Mouse (Mus musculus) MEL (cell line): ENCODE data around the gene Ccm2. TPM values are rescaled to one million over a fixed set of nuclear protein-coding genes. Genes with fewer than 3 reads are reported as not detected.

Experiments
- DNase-seq: peaks from one replicate; pipeline ENCODE4 v3.0.0; 2011; ENCODE audit warnings: low read depth, low spot score
- H3K27ac ChIP-seq: 2 replicates; pipeline ENCODE4 v1.5.1; 2012; ENCODE audit warnings: low read depth, mild to moderate bottlenecking, control low read depth, low read length, moderate library complexity; ENCODE audit not compliant: control insufficient read depth
- H3K27me3 ChIP-seq, 2 experiments: fragments of 150-350 bp in 1 of 2; sonication (generic) in 1 of 2; 2 replicates each; pipeline ENCODE4 v1.6.1; 2012; ENCODE audit warnings: low read length in 2 of 2, mild to moderate bottlenecking in 2 of 2, improper control_type of control experiment in 1 of 2, moderate library complexity in 1 of 2; ENCODE audit not compliant: insufficient read depth in 2 of 2, control insufficient read depth in 1 of 2
- H3K36me3 ChIP-seq, 2 experiments: 2 replicates each; pipeline ENCODE4 v1.6.1; 2012 to 2014; ENCODE audit warnings: low read length in 2 of 2, improper control_type of control experiment in 1 of 2, inconsistent platforms in 1 of 2, mild to moderate bottlenecking in 1 of 2; ENCODE audit not compliant: insufficient read depth in 2 of 2, control insufficient read depth in 1 of 2
- H3K4me1 ChIP-seq, 2 experiments: fragments of 150-350 bp in 1 of 2; sonication (generic) in 1 of 2; 2 replicates each; pipeline ENCODE4 v1.6.1; 2012; ENCODE audit warnings: low read length in 2 of 2, improper control_type of control experiment in 1 of 2, mild to moderate bottlenecking in 1 of 2; ENCODE audit not compliant: insufficient read depth in 2 of 2, control insufficient read depth in 1 of 2
- H3K4me3 ChIP-seq, 2 experiments: fragments of 150-350 bp in 1 of 2; sonication (generic) in 1 of 2; 2 replicates each; pipeline ENCODE4 v1.5.1; 2012; ENCODE audit warnings: low read depth in 2 of 2, low read length in 2 of 2, mild to moderate bottlenecking in 2 of 2, moderate library complexity in 2 of 2, control low read depth in 1 of 2, improper control_type of control experiment in 1 of 2; ENCODE audit not compliant: control insufficient read depth in 1 of 2, insufficient read depth in 1 of 2
- H3K79me2 ChIP-seq: 2 replicates; pipeline ENCODE4 v1.6.1; 2012; ENCODE audit warnings: mild to moderate bottlenecking, low read length, moderate library complexity; ENCODE audit not compliant: control insufficient read depth, poor library complexity, insufficient read depth
- H3K9ac ChIP-seq: 2 replicates; pipeline ENCODE4 v1.6.1; 2012; ENCODE audit warnings: low read depth, mild to moderate bottlenecking, control low read depth, low read length, moderate library complexity; ENCODE audit not compliant: control insufficient read depth, poor library complexity, severe bottlenecking
- H3K9me3 ChIP-seq: fragments of 150-350 bp; sonication (generic); replicated peaks from 2 replicates; pipeline ENCODE4 v1.6.1; 2012; ENCODE audit warnings: mild to moderate bottlenecking, low read length, improper control_type of control experiment, moderate library complexity; ENCODE audit not compliant: insufficient read depth
- BHLHE40 ChIP-seq: IDR thresholded peaks from 2 replicates; pipeline ENCODE4 v1.6.1; 2012; ENCODE audit warnings: low read depth, mild to moderate bottlenecking, inconsistent platforms, low read length, improper control_type of control experiment, borderline replicate concordance
- CTCF ChIP-seq, 3 experiments: IDR thresholded peaks in 2 of 3; conservative IDR thresholded peaks in 1 of 3; 2 replicates each; pipeline ENCODE4 v1.5.1; 2011 to 2012; ENCODE audit warnings: low read length in 3 of 3, low read depth in 2 of 3, mild to moderate bottlenecking in 2 of 3, improper control_type of control experiment in 1 of 3, inconsistent platforms in 1 of 3, mixed read lengths in 1 of 3, moderate library complexity in 1 of 3; ENCODE audit not compliant: control insufficient read depth in 1 of 3, insufficient read depth in 1 of 3, poor library complexity in 1 of 3, severe bottlenecking in 1 of 3
- E2F4 ChIP-seq: IDR thresholded peaks from 2 replicates; pipeline ENCODE4 v1.6.1; 2011; ENCODE audit warnings: low read depth, low read length, improper control_type of control experiment, borderline replicate concordance
- ELF1 ChIP-seq: IDR thresholded peaks from 2 replicates; pipeline ENCODE4 v1.6.1; 2014; ENCODE audit warnings: low read depth, mild to moderate bottlenecking, inconsistent platforms, low read length, improper control_type of control experiment, moderate library complexity
- EP300 ChIP-seq, 2 experiments: IDR thresholded peaks; 2 replicates each; pipeline ENCODE4 v1.6.1; 2011; ENCODE audit warnings: improper control_type of control experiment in 2 of 2, low read length in 2 of 2, low read depth in 1 of 2, mild to moderate bottlenecking in 1 of 2
- GATA1 ChIP-seq: IDR thresholded peaks from 2 replicates; pipeline ENCODE4 v1.6.1; 2011; ENCODE audit warnings: low read depth, low read length, improper control_type of control experiment
- JUND ChIP-seq: IDR thresholded peaks from 2 replicates; pipeline ENCODE4 v1.6.1; 2011; ENCODE audit warnings: low read depth, mild to moderate bottlenecking, improper control_type of control experiment, low read length
- KAT2A ChIP-seq: conservative IDR thresholded peaks from 2 replicates; pipeline ENCODE4 v1.6.1; 2012; ENCODE audit warnings: low read depth, low read length, improper control_type of control experiment, inconsistent platforms
- MAZ ChIP-seq: IDR thresholded peaks from 2 replicates; pipeline ENCODE4 v1.6.1; 2012; ENCODE audit warnings: low read depth, mild to moderate bottlenecking, inconsistent platforms, low read length, improper control_type of control experiment
- MEF2A ChIP-seq: IDR thresholded peaks from 2 replicates; pipeline ENCODE4 v1.6.1; 2014; ENCODE audit warnings: low read depth, mild to moderate bottlenecking, inconsistent platforms, low read length, improper control_type of control experiment; ENCODE audit not compliant: poor library complexity, insufficient replicate concordance, severe bottlenecking; ENCODE audit errors: extremely low read depth
- MXI1 ChIP-seq: IDR thresholded peaks from 2 replicates; pipeline ENCODE4 v1.6.1; 2011; ENCODE audit warnings: mild to moderate bottlenecking, low read depth, low read length, improper control_type of control experiment
- MYC ChIP-seq: IDR thresholded peaks from 2 replicates; pipeline ENCODE4 v1.6.1; 2011; ENCODE audit warnings: low read depth, mild to moderate bottlenecking, low read length, improper control_type of control experiment, moderate library complexity
- NRF1 ChIP-seq: IDR thresholded peaks from 2 replicates; pipeline ENCODE4 v1.6.1; 2014; ENCODE audit warnings: low read depth, mild to moderate bottlenecking, inconsistent platforms, low read length, improper control_type of control experiment, moderate library complexity; ENCODE audit not compliant: poor library complexity, insufficient read depth, severe bottlenecking
- POLR2A ChIP-seq, 2 experiments: IDR thresholded peaks; 2 replicates each; pipeline ENCODE4 v1.6.1; 2011 to 2012; ENCODE audit warnings: low read length in 2 of 2, mild to moderate bottlenecking in 2 of 2, control low read depth in 1 of 2, improper control_type of control experiment in 1 of 2, low read depth in 1 of 2, moderate library complexity in 1 of 2; ENCODE audit not compliant: control insufficient read depth in 1 of 2, insufficient read depth in 1 of 2, poor library complexity in 1 of 2
- POLR2AphosphoS2 ChIP-seq: IDR thresholded peaks from 2 replicates; pipeline ENCODE4 v1.6.1; 2011; ENCODE audit warnings: low read length, improper control_type of control experiment
- RAD21 ChIP-seq: IDR thresholded peaks from 2 replicates; pipeline ENCODE4 v1.6.1; 2011; ENCODE audit warnings: mild to moderate bottlenecking, low read depth, low read length, improper control_type of control experiment
- RCOR1 ChIP-seq: IDR thresholded peaks from 2 replicates; pipeline ENCODE4 v1.6.1; 2012; ENCODE audit warnings: low read depth, mild to moderate bottlenecking, inconsistent platforms, low read length, improper control_type of control experiment
- SMC3 ChIP-seq: IDR thresholded peaks from 2 replicates; pipeline ENCODE4 v1.6.1; 2011; ENCODE audit warnings: low read depth, low read length, improper control_type of control experiment
- TBP ChIP-seq: IDR thresholded peaks from 2 replicates; pipeline ENCODE4 v1.8.0; 2011; ENCODE audit warnings: low read depth, low read length, improper control_type of control experiment
- TCF12 ChIP-seq: IDR thresholded peaks from 2 replicates; pipeline ENCODE4 v1.6.1; 2014; ENCODE audit warnings: low read depth, mild to moderate bottlenecking, inconsistent platforms, low read length, improper control_type of control experiment, moderate library complexity
- USF1 ChIP-seq: IDR thresholded peaks from 2 replicates; pipeline ENCODE4 v1.6.1; 2014; ENCODE audit warnings: low read depth, mild to moderate bottlenecking, inconsistent platforms, low read length, improper control_type of control experiment, moderate library complexity
- USF2 ChIP-seq, 2 experiments: IDR thresholded peaks; 2 replicates each; pipeline ENCODE4 v1.6.1; 2011 to 2012; ENCODE audit warnings: improper control_type of control experiment in 2 of 2, low read length in 2 of 2, borderline replicate concordance in 1 of 2, inconsistent platforms in 1 of 2, low read depth in 1 of 2, mild to moderate bottlenecking in 1 of 2; ENCODE audit not compliant: insufficient read depth in 1 of 2
- ZMIZ1 ChIP-seq: IDR thresholded peaks from 2 replicates; pipeline ENCODE4 v1.6.1; 2012; ENCODE audit warnings: low read depth, mild to moderate bottlenecking, inconsistent platforms, low read length, improper control_type of control experiment, moderate library complexity
- polyA plus RNA-seq, 2 experiments: library from polyadenylated mRNA; stranded (reverse) in 1 of 2; unstranded in 1 of 2; fragments of >175 nt in 1 of 2; fragments of >200 nt in 1 of 2; gene quantifications; 2 replicates each; pipeline versions ENCODE4 v1.2.1 to v1.2.4; 2012; ENCODE audit warnings: low replicate concordance in 2 of 2, low read depth in 1 of 2; ENCODE audit not compliant: insufficient read length in 2 of 2, insufficient read depth in 1 of 2, missing spikeins in 1 of 2
- total RNA-seq: library from RNA; depleted of rRNA; stranded (reverse); fragments of 300-350 nt; gene quantifications from 2 replicates; pipeline ENCODE4 v1.2.3, GENCODE M21; 2012

Ccm2 gene
- total and polyA plus RNA-seq, 3 experiments, result 49.2 to 66.4 TPM; not detected in 1

GRCm38 (mm10) chr11:6594845-6595244 is 48.2 kb downstream of the Ccm2 start:
- H3K4me3 ChIP-seq, result no peak overlapping the region
- H3K4me1 ChIP-seq, result peaks cover 0 to 9% of the 10 kb centered on the region in 2 experiments; a peak in 3 of 4 replicates
- no peak overlapping the region for H3K9ac ChIP-seq
- peaks cover 9 to 21% of the 10 kb centered on the region in 2 experiments for H3K36me3 ChIP-seq
- no peak for DNase-seq
- H3K79me2 ChIP-seq, result no peaks in the 10 kb centered on the region
- H3K27ac ChIP-seq, result peak overlapping the region; percentile 38
- TF ChIP-seq TBP (no peak), ZMIZ1 (no peak), GATA1 (no peak), MYC (no peak), MEF2A (no peak), RAD21 (no peak)
- TF ChIP-seq, all 39 proteins: peak for 0
- Histone ChIP-seq H3K9me3 (no peaks in the 10 kb centered on the region), H3K27me3 (no peaks in the 10 kb centered on the region)

GRCm38 (mm10) chr11:6595339-6595738 is 48.7 kb downstream of the Ccm2 start:
- TF ChIP-seq TCF12, result 0 out of 2 replicates have a peak, but pooled peaks have one; percentile 14
- TF ChIP-seq MAZ, result no peak
- no peak for TF ChIP-seq KAT2A
- peak in 1 of 2 experiments; percentile 33; a peak in 2 of 4 replicates for TF ChIP-seq EP300 (IDR thresholded peaks at IDR 0.05; ENCODE audit: low read depth in 1 of 2, low read length in 2 of 2)
- TF ChIP-seq SMC3, result no peak
- Histone ChIP-seq H3K27me3 (no peaks in the 10 kb centered on the region), H3K27ac (peak overlapping the region; percentile 38), H3K79me2 (no peaks in the 10 kb centered on the region), H3K4me1 (peaks cover 0 to 8% of the 10 kb centered on the region in 2 experiments; a peak in 3 of 4 replicates), H3K36me3 (peaks cover 6 to 18% of the 10 kb centered on the region in 2 experiments), H3K9ac (no peak overlapping the region), H3K4me3 (no peak overlapping the region), H3K9me3 (no peaks in the 10 kb centered on the region)
- DNase-seq, result no peak

- Histone ChIP-seq H3K9me3 (no peaks in the 10 kb centered on the region), H3K27me3 (no peaks in the 10 kb centered on the region), H3K36me3 (peaks cover under 1 to 16% of the 10 kb centered on the region in 2 experiments; a peak in 3 of 4 replicates), H3K4me1 (peaks cover 0 to 3% of the 10 kb centered on the region in 2 experiments; a peak in 1 of 4 replicates), H3K79me2 (no peaks in the 10 kb centered on the region), H3K27ac (no peak overlapping the region), H3K9ac (no peak overlapping the region), H3K4me3 (no peak overlapping the region)
- no peak for TF ChIP-seq JUND
- no peak for TF ChIP-seq TBP
- no peak for TF ChIP-seq SMC3
- no peak for TF ChIP-seq CTCF (IDR thresholded peaks at IDR 0.05 in 2 of 3, conservative IDR thresholded peaks at IDR 0.05 in 1 of 3; ENCODE audit: control insufficient read depth in 1 of 3, insufficient read depth in 1 of 3, low read depth in 2 of 3, low read length in 3 of 3, poor library complexity in 1 of 3, severe bottlenecking in 1 of 3)
- no peak for TF ChIP-seq RCOR1
- no peak for TF ChIP-seq EP300 (IDR thresholded peaks at IDR 0.05; ENCODE audit: low read depth in 1 of 2, low read length in 2 of 2)
- no peak for TF ChIP-seq USF2 (IDR thresholded peaks at IDR 0.05; ENCODE audit: borderline replicate concordance in 1 of 2, insufficient read depth in 1 of 2, low read depth in 1 of 2, low read length in 2 of 2)
- TF ChIP-seq MXI1, result no peak
- no peak for TF ChIP-seq E2F4
- TF ChIP-seq ELF1, result no peak
- TF ChIP-seq USF1, result no peak
- no peak for TF ChIP-seq BHLHE40
- TF ChIP-seq POLR2AphosphoS2, result no peak
- TF ChIP-seq POLR2A (IDR thresholded peaks at IDR 0.05; ENCODE audit: control insufficient read depth in 1 of 2, insufficient read depth in 1 of 2, low read depth in 1 of 2, low read length in 2 of 2, poor library complexity in 1 of 2), result no peak
- no peak for TF ChIP-seq NRF1
- DNase-seq, result no peak
These were observed 49.5 kb downstream of the Ccm2 start for GRCm38 (mm10) chr11:6596205-6596604.
